Mouse (Mus musculus) brain, adult 2 months (tissue): ENCODE measurements around the gene Olfr120.
"Not testable (repeated sequence)": the region's sequence is repeated elsewhere in the genome, so short reads cannot be mapped to it uniquely, and the experiment has no call there.

Source experiments
- DNase-seq: peaks from one replicate; pipeline ENCODE4 v3.0.0; 2011; ENCODE audit warnings: low read depth, low spot score

Gene Olfr120

DNA sequence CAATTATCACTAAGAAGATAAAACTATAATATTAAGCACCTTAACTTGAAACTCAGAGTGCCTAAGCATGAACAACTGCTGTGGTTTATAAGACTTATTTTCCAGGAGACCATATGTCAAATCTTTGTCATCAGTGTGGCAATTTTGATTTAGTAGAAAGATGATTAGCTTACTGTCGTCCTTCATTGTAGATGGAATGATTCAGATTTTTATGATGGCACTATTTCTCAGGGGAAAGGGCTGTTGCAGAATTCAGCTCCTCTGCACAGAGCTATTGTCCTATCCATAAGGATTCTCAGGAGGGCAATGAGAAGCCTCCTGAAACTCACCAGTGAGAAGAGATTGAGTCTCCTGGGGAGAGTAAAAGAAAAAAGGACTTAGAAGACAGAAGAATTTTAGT, at the start of gene Olfr120:
Gene Olfr120 (plus strand): TSS at position 301 of the 400 bp plus-strand sequence.
- DNase-seq, result no peak

GRCm38 (mm10) chr17:37696264-37696663, 25.3 kb upstream of the Olfr120 start, which contains the start of gene Olfr119:
TSS of gene Olfr119 (plus strand) at chr17:37696564.
- not testable (repeated sequence) for DNase-seq

DNA sequence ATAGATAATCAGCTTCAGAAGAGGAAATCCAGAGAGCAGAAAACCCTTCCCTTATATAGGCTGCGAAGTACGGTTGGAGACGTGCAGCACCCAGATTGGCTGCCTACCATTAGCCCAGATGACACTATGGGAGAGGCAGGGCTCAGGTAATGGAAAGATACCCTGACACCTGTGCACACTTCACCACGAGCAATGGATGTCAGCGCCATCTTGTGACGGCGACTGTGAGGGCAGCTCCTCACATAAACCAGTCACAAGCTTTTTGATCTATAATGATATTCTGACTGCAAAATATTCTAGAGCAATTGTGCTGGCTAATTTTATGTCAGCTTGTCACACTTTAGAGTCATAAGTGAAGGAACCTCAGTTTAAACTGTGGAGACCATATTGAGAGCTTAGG, 16.5 kb downstream of the Olfr120 start:
- DNase-seq, result peak; percentile 3

GRCm38 (mm10) chr17:37768307-37768706, 46.7 kb downstream of the Olfr120 start, which contains the start of gene Olfr122:
TSS of gene Olfr122 (plus strand) at chr17:37768607.
- no peak for DNase-seq
